Mouse (Mus musculus): ENCODE data around the gene Glp2r. TPM values are rescaled to one million over a fixed set of nuclear protein-coding genes. Genes with fewer than 3 reads are reported as not detected.

Glp2r gene
- polyA plus RNA-seq, 1 experiment from 2014 or later, result 0.04 TPM

DNA sequence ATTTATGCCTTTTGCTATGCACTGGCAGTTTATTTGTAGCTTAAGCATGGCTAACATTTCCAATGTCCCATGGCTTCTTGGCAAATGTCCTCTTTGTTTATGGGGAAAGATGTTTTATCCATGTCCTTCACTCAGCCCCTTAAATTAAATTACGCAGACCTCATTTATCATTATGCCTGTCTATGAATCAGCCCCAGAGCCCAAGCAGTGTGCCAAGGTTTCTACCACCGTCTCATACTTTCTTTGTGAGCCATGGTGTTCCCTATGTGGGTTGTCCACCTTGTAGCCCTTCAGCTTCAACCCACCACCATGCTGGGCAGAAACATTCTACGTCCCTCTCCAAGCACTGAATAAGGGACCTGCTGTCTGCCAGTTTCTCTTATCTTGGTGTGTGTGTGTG lies 132.6 kb downstream of the Glp2r start:
- no peaks in the 10 kb centered on the region for H3K36me3 ChIP-seq (replicated peaks)
- no peak overlapping the region for H3K4me2 ChIP-seq
- WGBS, result 82% methylated on average over 3 of the region's 3 CpGs
- H3K9ac ChIP-seq, result no peak overlapping the region
- H3K9me3 ChIP-seq, result no peaks in the 10 kb centered on the region
- no peak for ATAC-seq (replicated peaks)
- H3K4me1 ChIP-seq, result no peaks in the 10 kb centered on the region; the same call in 1 of the 2 replicates
- H3K27me3 ChIP-seq (replicated peaks), result no peaks in the 10 kb centered on the region
- no peak overlapping the region for H3K27ac ChIP-seq
- H3K4me3 ChIP-seq, result no peak overlapping the region

DNA sequence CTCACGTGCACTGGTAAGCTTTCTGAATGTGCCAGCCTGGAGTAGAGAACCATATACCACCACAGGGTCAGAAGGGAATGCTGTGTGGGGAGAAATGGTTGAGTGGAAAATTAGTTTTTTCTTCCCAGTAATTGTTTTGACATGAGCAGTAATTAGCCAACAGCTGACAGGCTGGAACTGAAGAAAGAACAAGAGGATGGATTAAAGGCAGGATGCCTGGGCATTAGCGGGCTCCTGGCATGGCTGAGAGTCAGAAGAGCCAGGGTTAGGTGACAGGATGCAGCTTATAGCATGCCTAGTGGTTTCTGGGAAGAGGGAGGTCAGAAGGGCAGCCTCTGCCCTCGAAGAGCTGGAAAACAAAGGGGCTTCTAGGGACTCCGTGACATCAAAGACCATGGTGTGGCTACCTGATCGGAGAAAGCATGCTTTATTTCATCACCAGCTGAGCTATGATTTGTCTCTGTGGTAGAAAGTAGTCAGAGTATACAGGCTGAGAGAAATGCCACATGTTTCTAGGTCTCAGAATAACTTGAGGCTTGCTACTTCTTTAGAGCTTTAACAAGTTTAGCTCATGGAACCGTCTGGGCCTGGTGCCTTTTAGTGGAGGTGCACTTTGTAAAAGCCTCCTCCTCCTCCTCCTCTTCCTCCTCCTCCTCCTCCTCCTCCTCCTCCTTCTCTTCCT lies 133.9 kb downstream of the Glp2r start:
- Histone ChIP-seq H3K36me3 (replicated peaks) (no peaks in the 10 kb centered on the region), H3K27me3 (replicated peaks) (no peaks in the 10 kb centered on the region), H3K4me1 (no peaks in the 10 kb centered on the region; the same call in 1 of the 2 replicates), H3K9ac (no peak overlapping the region), H3K27ac (no peak overlapping the region), H3K9me3 (no peaks in the 10 kb centered on the region), H3K4me2 (no peak overlapping the region), H3K4me3 (no peak overlapping the region)
- ATAC-seq (replicated peaks), result no peak
- 52% methylated on average over 6 of the region's 6 CpGs for WGBS

DNA sequence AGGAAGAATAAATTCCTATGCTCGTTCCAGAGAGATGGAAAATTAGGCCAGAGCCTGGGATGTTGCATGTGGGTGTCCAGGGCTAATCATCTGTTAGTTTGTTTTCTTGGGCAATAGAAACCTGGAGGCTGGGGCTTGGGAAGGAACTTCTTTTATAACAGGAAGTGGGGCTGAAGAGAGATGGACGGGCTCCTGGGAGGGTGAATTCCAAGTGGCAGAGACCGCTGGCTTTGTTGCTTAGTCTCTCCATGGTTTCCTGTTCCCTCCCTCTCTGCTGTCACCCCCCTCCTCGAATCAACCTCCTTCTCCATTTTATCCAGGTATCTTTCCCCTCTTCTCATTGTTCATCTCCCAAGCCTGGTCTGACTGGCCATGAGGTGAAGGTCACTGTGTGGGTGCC lies 134.8 kb downstream of the Glp2r start:
- 60% methylated on average over 4 of the region's 4 CpGs for WGBS
- H3K27ac ChIP-seq, result no peak overlapping the region
- no peak overlapping the region for H3K9ac ChIP-seq
- no peak for ATAC-seq (replicated peaks)
- no peaks in the 10 kb centered on the region for H3K9me3 ChIP-seq
- no peaks in the 10 kb centered on the region; the same call in 1 of the 2 replicates for H3K4me1 ChIP-seq
- no peak overlapping the region for H3K4me3 ChIP-seq
- no peaks in the 10 kb centered on the region for H3K27me3 ChIP-seq (replicated peaks)
- no peak overlapping the region for H3K4me2 ChIP-seq
- H3K36me3 ChIP-seq (replicated peaks), result no peaks in the 10 kb centered on the region

DNA sequence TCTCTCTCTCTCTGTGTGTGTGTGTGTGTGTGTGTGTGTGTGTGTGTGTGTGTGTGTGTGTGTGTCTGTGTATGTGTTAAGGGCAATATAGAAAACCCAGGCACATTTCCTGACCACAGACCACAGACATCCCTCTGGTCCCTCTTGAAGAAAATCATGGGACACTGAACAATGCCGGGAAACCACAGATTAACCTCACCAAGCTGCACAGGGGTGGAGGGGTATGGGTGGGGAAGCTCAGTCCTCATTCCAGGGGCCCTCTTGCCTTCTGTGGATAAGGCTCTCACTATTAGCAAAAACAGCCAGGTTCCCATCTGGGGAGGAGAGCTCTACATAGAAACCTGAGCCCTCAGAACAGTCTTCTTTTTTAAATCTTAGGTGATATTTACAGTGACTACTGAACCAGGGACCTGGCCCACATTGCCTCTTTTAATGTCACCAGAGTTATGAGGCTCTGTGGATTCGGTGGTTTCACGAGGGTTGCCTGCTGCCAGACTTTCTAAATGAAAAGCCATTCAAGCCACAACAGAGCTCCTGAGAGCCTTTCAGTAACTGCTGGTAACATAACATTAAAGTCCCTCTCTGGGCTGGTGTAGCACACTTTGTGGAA lies 137.2 kb downstream of the Glp2r start:
- no peak overlapping the region for H3K4me2 ChIP-seq
- no peaks in the 10 kb centered on the region for H3K9me3 ChIP-seq
- no peaks in the 10 kb centered on the region for H3K36me3 ChIP-seq (replicated peaks)
- WGBS, result 71% methylated on average over 3 of the region's 3 CpGs
- no peaks in the 10 kb centered on the region; the same call in 1 of the 2 replicates for H3K4me1 ChIP-seq
- no peak for ATAC-seq (replicated peaks)
- no peak overlapping the region for H3K9ac ChIP-seq
- H3K27me3 ChIP-seq (replicated peaks), result no peaks in the 10 kb centered on the region
- no peak overlapping the region for H3K27ac ChIP-seq
- H3K4me3 ChIP-seq, result no peak overlapping the region

DNA sequence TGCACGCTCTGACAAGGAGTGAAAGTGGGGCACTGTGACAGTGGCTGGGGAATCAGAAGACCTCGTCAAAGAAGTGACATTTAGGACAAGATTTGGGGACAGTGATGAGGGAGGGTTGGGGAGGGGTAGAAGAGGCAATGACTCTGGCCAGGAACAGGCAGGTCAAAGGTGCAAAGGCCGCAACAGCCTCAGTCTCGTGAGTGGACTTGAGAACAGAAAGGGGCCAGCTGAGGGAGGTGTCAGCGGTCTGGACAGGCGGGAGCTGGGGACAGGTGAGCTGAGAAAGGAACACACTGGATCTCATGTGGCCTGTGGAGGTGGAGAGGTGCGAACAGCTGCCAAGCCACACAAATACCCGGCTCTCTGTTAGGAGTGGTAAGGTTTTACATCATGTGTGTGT lies 138.0 kb downstream of the Glp2r start:
- H3K36me3 ChIP-seq (replicated peaks), result no peaks in the 10 kb centered on the region
- H3K4me2 ChIP-seq, result no peak overlapping the region
- H3K27ac ChIP-seq, result no peak overlapping the region
- H3K4me1 ChIP-seq, result no peaks in the 10 kb centered on the region; the same call in 1 of the 2 replicates
- no peak overlapping the region for H3K9ac ChIP-seq
- 78% methylated on average over 8 of the region's 8 CpGs for WGBS
- no peaks in the 10 kb centered on the region for H3K27me3 ChIP-seq (replicated peaks)
- no peak overlapping the region for H3K4me3 ChIP-seq
- no peaks in the 10 kb centered on the region for H3K9me3 ChIP-seq
- ATAC-seq (replicated peaks), result no peak

DNA sequence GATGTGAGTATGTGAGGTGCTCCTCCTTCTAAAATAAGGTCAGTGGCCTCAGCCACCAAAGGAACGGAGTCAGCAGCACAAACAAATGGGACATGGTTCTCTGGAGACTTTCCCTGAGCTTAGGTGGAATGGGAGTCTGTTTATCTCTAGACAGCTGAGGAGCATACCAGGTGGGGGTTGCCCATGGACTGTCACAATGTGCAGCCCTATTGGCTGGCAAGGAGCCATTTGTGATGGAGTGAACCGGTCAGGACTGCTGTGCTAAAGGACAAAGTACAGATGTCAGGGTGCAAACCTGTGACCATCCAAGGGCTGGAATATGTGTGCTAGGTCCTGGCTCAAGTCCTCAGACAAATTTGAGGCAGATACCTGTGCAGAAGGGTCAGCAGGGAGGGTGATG lies 142.4 kb downstream of the Glp2r start:
- WGBS, result 84% methylated on average over 2 of the region's 2 CpGs
- Histone ChIP-seq H3K27me3 (replicated peaks) (no peaks in the 10 kb centered on the region), H3K9ac (no peak overlapping the region), H3K36me3 (replicated peaks) (no peaks in the 10 kb centered on the region), H3K4me1 (no peaks in the 10 kb centered on the region), H3K27ac (no peak overlapping the region), H3K4me2 (no peak overlapping the region), H3K9me3 (no peaks in the 10 kb centered on the region), H3K4me3 (no peak overlapping the region)
- no peak for ATAC-seq (replicated peaks)

DNA sequence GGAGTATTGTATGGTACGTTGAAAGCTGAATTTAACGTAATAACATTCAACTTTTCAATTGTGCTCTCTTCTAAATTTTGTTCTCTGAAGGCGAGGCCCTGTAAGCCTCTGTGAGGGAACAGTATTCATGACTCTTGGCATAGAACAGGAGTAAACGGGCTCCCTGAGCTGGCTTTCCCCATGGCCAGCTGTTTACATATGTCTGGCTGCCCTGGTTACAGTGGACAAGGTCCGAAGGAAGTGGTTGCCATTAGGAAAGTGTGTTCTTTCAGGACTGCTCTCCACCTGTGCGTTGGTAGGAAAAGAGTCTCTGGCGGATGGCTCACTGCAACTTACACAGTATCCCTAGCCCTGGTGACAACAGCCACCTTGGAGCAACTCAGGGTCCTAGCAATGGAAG lies 143.8 kb downstream of the Glp2r start:
- WGBS, result 88% methylated on average over 7 of the region's 7 CpGs
- H3K36me3 ChIP-seq (replicated peaks), result no peaks in the 10 kb centered on the region
- H3K9ac ChIP-seq, result no peak overlapping the region

DNA sequence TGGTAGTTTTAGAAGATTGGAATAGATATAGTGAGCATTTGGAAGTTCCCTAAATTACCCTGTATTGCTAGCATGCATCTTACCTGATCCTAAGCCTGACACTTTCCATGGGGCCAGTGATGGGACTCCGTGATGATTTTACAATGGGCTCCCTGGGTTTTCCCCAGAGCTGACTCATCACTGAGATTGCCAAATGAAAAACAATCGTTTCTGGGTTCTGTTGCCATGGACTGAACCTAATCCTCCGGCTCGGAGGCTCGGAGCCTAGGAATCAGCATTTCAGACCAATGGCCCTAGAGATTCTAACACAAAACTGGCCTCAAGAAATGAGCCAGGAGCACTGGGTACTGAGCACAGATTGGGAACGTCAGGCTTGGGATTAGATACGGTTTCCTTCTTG lies 148.6 kb downstream of the Glp2r start:
- no peak overlapping the region for H3K9ac ChIP-seq
- H3K4me1 ChIP-seq, result no peaks in the 10 kb centered on the region
- H3K4me3 ChIP-seq, result no peak overlapping the region
- no peak overlapping the region for H3K27ac ChIP-seq
- no peaks in the 10 kb centered on the region for H3K9me3 ChIP-seq
- WGBS, result 76% methylated on average over 7 of the region's 7 CpGs
- no peaks in the 10 kb centered on the region for H3K36me3 ChIP-seq (replicated peaks)
- no peaks in the 10 kb centered on the region for H3K27me3 ChIP-seq (replicated peaks)
- no peak overlapping the region for H3K4me2 ChIP-seq
- ATAC-seq (replicated peaks), result no peak

More for the DNA sequence above, 143.8 kb downstream of the Glp2r start:
- ATAC-seq (replicated peaks), result no peak
- H3K27me3 ChIP-seq (replicated peaks), result no peaks in the 10 kb centered on the region
- no peaks in the 10 kb centered on the region for H3K9me3 ChIP-seq
- H3K4me1 ChIP-seq, result no peaks in the 10 kb centered on the region
- H3K4me2 ChIP-seq, result no peak overlapping the region
- H3K27ac ChIP-seq, result no peak overlapping the region
- H3K4me3 ChIP-seq, result no peak overlapping the region

DNA sequence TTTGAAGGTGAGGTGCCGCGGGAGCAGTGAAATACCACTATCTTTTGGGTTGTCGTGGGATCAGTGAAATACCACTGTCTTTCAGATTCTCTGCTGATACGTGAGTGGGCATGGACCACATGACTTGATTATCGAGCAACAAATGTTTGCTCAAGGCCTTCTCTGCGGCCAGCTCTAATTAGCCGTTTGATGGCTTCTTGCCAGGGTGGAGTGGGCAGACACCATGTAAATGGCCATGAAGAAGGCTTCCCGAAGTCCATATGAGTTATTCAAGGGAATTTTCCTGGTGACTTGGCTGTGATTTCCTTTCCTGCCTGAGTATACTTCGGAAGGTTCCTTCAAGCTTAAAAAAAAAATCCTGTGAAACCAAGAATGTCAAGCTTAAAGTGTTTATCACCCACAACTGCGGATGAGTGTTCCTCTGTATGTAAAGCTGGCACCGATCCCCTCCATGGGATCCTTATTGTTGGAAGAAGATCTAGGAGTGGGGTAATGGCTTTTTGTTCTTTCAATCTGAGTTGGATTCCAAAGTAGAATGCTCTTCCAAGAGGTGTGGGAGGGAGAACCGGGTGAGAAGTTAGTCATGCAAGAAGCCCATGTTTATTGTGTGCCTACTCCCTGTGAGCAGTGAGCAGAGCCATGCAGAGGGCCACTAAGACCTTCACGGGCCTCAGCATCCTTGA lies 154.3 kb downstream of the Glp2r start:
- Histone ChIP-seq H3K9me3 (no peaks in the 10 kb centered on the region), H3K4me3 (no peak overlapping the region), H3K27me3 (replicated peaks) (no peaks in the 10 kb centered on the region), H3K9ac (no peak overlapping the region), H3K4me1 (peaks cover 5% of the 10 kb centered on the region; the same call in 1 of the 2 replicates), H3K36me3 (replicated peaks) (no peaks in the 10 kb centered on the region), H3K4me2 (no peak overlapping the region), H3K27ac (no peak overlapping the region)
- 82% methylated on average over 13 of the region's 13 CpGs for WGBS
- ATAC-seq (replicated peaks), result no peak

DNA sequence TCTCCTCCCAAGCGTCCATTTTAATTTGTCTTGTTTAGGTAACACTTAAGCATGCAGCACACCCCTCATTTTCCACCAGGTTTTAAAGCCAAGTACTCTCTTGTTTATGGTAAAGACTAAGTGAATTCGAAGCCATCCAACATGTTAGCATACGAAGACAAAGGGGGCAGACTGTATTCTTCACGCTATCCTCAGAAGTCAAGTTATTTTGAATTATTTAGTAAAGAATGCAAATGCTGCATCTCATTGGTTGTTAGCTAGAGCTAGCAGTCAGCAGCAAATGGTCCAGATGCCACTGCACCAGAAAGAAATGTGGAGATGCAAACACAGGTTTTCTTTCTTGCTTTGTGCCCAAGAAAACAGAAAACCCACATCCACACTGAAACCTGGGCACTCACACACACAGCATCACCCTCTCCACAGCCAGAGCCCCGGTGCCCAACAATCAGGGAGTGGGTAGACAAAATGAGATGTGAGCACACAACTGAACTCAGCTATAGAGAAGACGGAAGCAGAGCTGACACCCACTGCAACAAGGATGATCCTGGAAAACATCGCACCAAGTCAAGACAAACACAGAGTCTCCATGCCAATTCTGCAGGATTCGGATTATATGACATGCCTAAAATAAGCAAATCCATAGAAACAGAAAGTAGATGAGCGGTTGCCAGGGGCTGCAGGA lies 158.7 kb downstream of the Glp2r start:
- ATAC-seq (replicated peaks), result peak; percentile 48; the same call in 1 of the 2 replicates
- no peaks in the 10 kb centered on the region for H3K27me3 ChIP-seq (replicated peaks)
- peak overlapping the region; percentile 60 for H3K27ac ChIP-seq
- no peaks in the 10 kb centered on the region for H3K9me3 ChIP-seq
- peaks cover 7% of the 10 kb centered on the region; the same call in 1 of the 2 replicates for H3K4me1 ChIP-seq
- no peak overlapping the region for H3K9ac ChIP-seq
- WGBS, result 63% methylated on average over 9 of the region's 9 CpGs
- no peak overlapping the region for H3K4me3 ChIP-seq
- H3K4me2 ChIP-seq, result no peak overlapping the region
- H3K36me3 ChIP-seq (replicated peaks), result no peaks in the 10 kb centered on the region
